Mouse (Mus musculus): ENCODE results near the gene Spata31d1a. TPM values are rescaled to one million over a fixed set of nuclear protein-coding genes. Genes with fewer than 3 reads are reported as not detected.
A peak's percentile ranks its signal among the peaks of the same experiment; 100 is the strongest.
"Not testable (repeated sequence)": the region's sequence is repeated elsewhere in the genome, so short reads cannot be mapped to it uniquely, and the experiment has no call there.

Gene Spata31d1a
- polyA plus RNA-seq, 2 experiments, result 0.01 to 0.06 TPM

- Histone ChIP-seq H3K4me1 (ENCODE audit: control insufficient read depth, insufficient read depth, low read length) (no peaks in the 10 kb centered on the region), H3K9ac (ENCODE audit: low read depth, low read length, severe bottlenecking) (no peak overlapping the region), H3K27me3 (ENCODE audit: control insufficient read depth, insufficient read depth, low read length) (no peaks in the 10 kb centered on the region), H3K4me2 (replicated peaks; ENCODE audit: low read depth, low read length, severe bottlenecking) (no peak overlapping the region), H3K9me3 (ENCODE audit: control insufficient read depth, low read length) (no peaks in the 10 kb centered on the region), H3K4me3 (replicated peaks; ENCODE audit: low read length) (no peak overlapping the region), H3K36me3 (ENCODE audit: control insufficient read depth, insufficient read depth, low read length) (no peaks in the 10 kb centered on the region), H3K27ac (replicated peaks; ENCODE audit: low read depth, low read length) (no peak overlapping the region)
- no peak for TF ChIP-seq POLR2A (IDR thresholded peaks at IDR 0.05; ENCODE audit: borderline replicate concordance, extremely low read depth, insufficient read depth, insufficient read length)
- DNase-seq (ENCODE audit: low spot score) (no peak), ATAC-seq (ENCODE audit: low FRiP score, low read depth) (no peak)
- WGBS, result 89% methylated on average over 2 of the region's 4 CpGs
Measured at GRCm38 (mm10) chr13:59733936-59734335, 23.8 kb upstream of the Spata31d1a start.

GRCm38 (mm10) chr13:59731652-59732051, 21.5 kb upstream of the Spata31d1a start, which contains the start of gene Spata31d1d:
TSS of gene Spata31d1d (minus strand) at chr13:59731752.
- 40% methylated on average over 7 of the region's 7 CpGs for WGBS
- no peak for DNase-seq (ENCODE audit: low spot score)

GRCm38 (mm10) chr13:59728378-59729093, 18.4 kb upstream of the Spata31d1a start:
- peaks cover 5% of the 10 kb centered on the region; the same call in 1 of the 2 replicates for H3K4me1 ChIP-seq (ENCODE audit: control insufficient read depth, insufficient read depth, low read length)
- no peak overlapping the region for H3K4me3 ChIP-seq (replicated peaks; ENCODE audit: low read length)
- no peak overlapping the region for H3K4me2 ChIP-seq (replicated peaks; ENCODE audit: low read depth, low read length, severe bottlenecking)
- TF ChIP-seq POLR2A (IDR thresholded peaks at IDR 0.05; ENCODE audit: borderline replicate concordance, extremely low read depth, insufficient read depth, insufficient read length), result no peak
- H3K9me3 ChIP-seq (ENCODE audit: control insufficient read depth, low read length), result no peaks in the 10 kb centered on the region
- no peaks in the 10 kb centered on the region for H3K27me3 ChIP-seq (ENCODE audit: control insufficient read depth, insufficient read depth, low read length)
- H3K27ac ChIP-seq (replicated peaks; ENCODE audit: low read depth, low read length), result no peak overlapping the region
- WGBS, result 23% methylated on average over 7 of the region's 7 CpGs
- H3K36me3 ChIP-seq (ENCODE audit: control insufficient read depth, insufficient read depth, low read length), result no peaks in the 10 kb centered on the region
- ATAC-seq (ENCODE audit: low FRiP score, low read depth), result peak; percentile 76; the same call in 1 of the 2 replicates
- no peak overlapping the region for H3K9ac ChIP-seq (ENCODE audit: low read depth, low read length, severe bottlenecking)
- peak; percentile 85 for DNase-seq (ENCODE audit: low spot score)

More at GRCm38 (mm10) chr13:59731652-59732051, 21.5 kb upstream of the Spata31d1a start, which contains the start of gene Spata31d1d:
- Histone ChIP-seq H3K27me3 (ENCODE audit: control insufficient read depth, insufficient read depth, low read length) (no peaks in the 10 kb centered on the region), H3K4me2 (replicated peaks; ENCODE audit: low read depth, low read length, severe bottlenecking) (no peak within 1 kb of the TSS), H3K27ac (replicated peaks; ENCODE audit: low read depth, low read length) (no peak within 1 kb of the TSS), H3K4me1 (ENCODE audit: control insufficient read depth, insufficient read depth, low read length) (no peaks in the 10 kb centered on the region), H3K36me3 (ENCODE audit: control insufficient read depth, insufficient read depth, low read length) (no peaks in the 10 kb centered on the region), H3K9ac (ENCODE audit: low read depth, low read length, severe bottlenecking) (no peak within 1 kb of the TSS; the same call in 1 of the 2 replicates), H3K4me3 (replicated peaks; ENCODE audit: low read length) (no peak within 1 kb of the TSS), H3K9me3 (ENCODE audit: control insufficient read depth, low read length) (no peaks in the 10 kb centered on the region)
- TF ChIP-seq POLR2A (IDR thresholded peaks at IDR 0.05; ENCODE audit: borderline replicate concordance, extremely low read depth, insufficient read depth, insufficient read length), result no peak
- no peak for ATAC-seq (ENCODE audit: low FRiP score, low read depth)

GRCm38 (mm10) chr13:59726139-59726867, 16.2 kb upstream of the Spata31d1a start:
- 22% methylated on average over 29 of the region's 29 CpGs for WGBS
- Histone ChIP-seq H3K9me3 (ENCODE audit: control insufficient read depth, low read length) (no peaks in the 10 kb centered on the region), H3K9ac (ENCODE audit: low read depth, low read length, severe bottlenecking) (peak overlapping the region; percentile 38; the same call in 1 of the 2 replicates), H3K36me3 (ENCODE audit: control insufficient read depth, insufficient read depth, low read length) (no peaks in the 10 kb centered on the region), H3K4me3 (replicated peaks; ENCODE audit: low read length) (peak overlapping the region; percentile 17; the same call in 1 of the 2 replicates), H3K4me2 (replicated peaks; ENCODE audit: low read depth, low read length, severe bottlenecking) (peak overlapping the region; percentile 44), H3K27me3 (ENCODE audit: control insufficient read depth, insufficient read depth, low read length) (no peaks in the 10 kb centered on the region), H3K4me1 (ENCODE audit: control insufficient read depth, insufficient read depth, low read length) (peaks cover 5% of the 10 kb centered on the region; the same call in 1 of the 2 replicates), H3K27ac (replicated peaks; ENCODE audit: low read depth, low read length) (no peak overlapping the region)
- TF ChIP-seq POLR2A (IDR thresholded peaks at IDR 0.05; ENCODE audit: borderline replicate concordance, extremely low read depth, insufficient read depth, insufficient read length), result no peak
- ATAC-seq (ENCODE audit: low FRiP score, low read depth) (no peak), DNase-seq (ENCODE audit: low spot score) (no peak)

GRCm38 (mm10) chr13:59722089-59722488, 12.0 kb upstream of the Spata31d1a start:
- H3K9ac ChIP-seq (ENCODE audit: low read depth, low read length, severe bottlenecking); H3K9me3 ChIP-seq (ENCODE audit: control insufficient read depth, low read length); DNase-seq (ENCODE audit: low spot score); H3K27ac ChIP-seq (replicated peaks; ENCODE audit: low read depth, low read length); H3K4me3 ChIP-seq (replicated peaks; ENCODE audit: low read length); H3K27me3 ChIP-seq (ENCODE audit: control insufficient read depth, insufficient read depth, low read length); H3K4me2 ChIP-seq (replicated peaks; ENCODE audit: low read depth, low read length, severe bottlenecking); ATAC-seq (ENCODE audit: low FRiP score, low read depth); H3K36me3 ChIP-seq (ENCODE audit: control insufficient read depth, insufficient read depth, low read length): not testable (repeated sequence)
- 91% methylated on average over 1 of the region's 1 CpGs for WGBS
- peaks cover 10% of the 10 kb centered on the region; the same call in 1 of the 2 replicates for H3K4me1 ChIP-seq (ENCODE audit: control insufficient read depth, insufficient read depth, low read length)
